Mouse (Mus musculus): ENCODE measurements around the gene Slc16a1. TPM values are rescaled to one million over a fixed set of nuclear protein-coding genes. Genes with fewer than 3 reads are reported as not detected.

Slc16a1 gene
- polyA plus RNA-seq (2014; fragmentation: Illumina TruSeq; extraction: RNeasy Lipid Tissue Mini Kit (QIAGEN cat#74804); ENCODE audit: low read depth, low replicate concordance) = 414 TPM

DNA sequence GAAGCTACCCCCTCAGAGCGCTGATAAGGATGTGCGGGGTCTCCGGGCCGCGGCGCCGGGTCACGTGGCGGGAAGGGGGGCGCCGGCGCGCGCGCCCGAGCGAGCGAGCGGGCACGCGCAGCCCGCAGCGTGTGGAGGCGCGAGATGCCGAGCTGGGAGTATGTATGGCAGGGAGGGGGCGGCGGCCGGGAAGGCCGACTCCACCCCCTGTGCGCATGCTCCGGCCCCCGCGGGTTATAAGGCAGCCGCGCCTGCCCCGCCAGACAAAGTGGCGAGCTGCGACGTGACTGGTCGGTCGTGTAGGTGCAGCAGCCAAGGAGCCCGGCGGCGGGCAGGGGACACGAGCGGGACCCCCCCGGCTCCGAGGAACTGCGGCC, at the start of gene Slc16a1:
Gene Slc16a1 (plus strand): TSS at position 266 of the 377 bp plus-strand sequence.

Other genes with a start within 250 kb of the Slc16a1 start
- gene Lrig2, start 126.8 kb upstream of the Slc16a1 start, polyA plus RNA-seq (2014; fragmentation: Illumina TruSeq; extraction: RNeasy Lipid Tissue Mini Kit (QIAGEN cat#74804); ENCODE audit: low read depth, low replicate concordance) = 33.8 TPM
- gene Ppm1j, start 142.4 kb downstream of the Slc16a1 start, polyA plus RNA-seq (2014; fragmentation: Illumina TruSeq; extraction: RNeasy Lipid Tissue Mini Kit (QIAGEN cat#74804); ENCODE audit: low read depth, low replicate concordance) = 0.79 TPM
- gene Fam19a3, start 143.2 kb downstream of the Slc16a1 start, polyA plus RNA-seq (2014; fragmentation: Illumina TruSeq; extraction: RNeasy Lipid Tissue Mini Kit (QIAGEN cat#74804); ENCODE audit: low read depth, low replicate concordance) = 0.19 TPM
- gene Rhoc, start 149.7 kb downstream of the Slc16a1 start, polyA plus RNA-seq (2014; fragmentation: Illumina TruSeq; extraction: RNeasy Lipid Tissue Mini Kit (QIAGEN cat#74804); ENCODE audit: low read depth, low replicate concordance) = 40.5 TPM
- 1.5 TPM for gene Mov10, start 179.9 kb downstream of the Slc16a1 start, polyA plus RNA-seq (2014; fragmentation: Illumina TruSeq; extraction: RNeasy Lipid Tissue Mini Kit (QIAGEN cat#74804); ENCODE audit: low read depth, low replicate concordance)
- gene St7l, start 225.3 kb downstream of the Slc16a1 start, polyA plus RNA-seq (2014; fragmentation: Illumina TruSeq; extraction: RNeasy Lipid Tissue Mini Kit (QIAGEN cat#74804); ENCODE audit: low read depth, low replicate concordance) = 79.9 TPM
- 343 TPM for gene Capza1, start 225.8 kb downstream of the Slc16a1 start, polyA plus RNA-seq (2014; fragmentation: Illumina TruSeq; extraction: RNeasy Lipid Tissue Mini Kit (QIAGEN cat#74804); ENCODE audit: low read depth, low replicate concordance)

Data from sigmoid colon, adult 10 weeks (tissue).